Mouse (Mus musculus): ENCODE measurements at regions not wholly inside any gene's neighbourhood (a gene's known extent, or its start where the extent isn't known, plus 50 kb on each side); places are given as distances from the start of the nearest gene placed in this dataset.

DNA sequence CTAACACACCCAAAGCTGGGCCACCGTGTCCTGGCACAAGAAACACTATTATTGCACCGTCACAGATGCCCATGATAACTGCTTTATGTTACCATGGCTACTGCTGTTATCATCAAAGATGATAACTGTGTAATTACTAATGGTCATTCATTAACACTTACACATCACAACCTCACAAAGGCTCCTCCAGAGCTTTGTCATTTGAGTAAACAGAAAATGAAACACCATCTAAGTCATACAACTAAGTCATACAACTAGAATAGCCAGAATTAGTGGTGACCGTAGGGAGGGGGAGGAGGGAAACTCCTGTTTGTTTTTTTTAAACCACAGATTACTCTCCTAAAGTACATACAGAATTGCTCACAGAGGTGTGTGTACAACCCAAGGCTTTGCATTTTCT, 111.4 kb upstream of the Ofcc1 start:
- TF ChIP-seq CTCF (IDR thresholded peaks at IDR 0.05; ENCODE audit: low read depth) = no peak
- no peak for TF ChIP-seq EP300 (IDR thresholded peaks at IDR 0.05; ENCODE audit: low read depth)
